Mouse (Mus musculus) C2C12 (cell line): ENCODE measurements around the gene Syt2. TPM values are rescaled to one million over a fixed set of nuclear protein-coding genes. Genes with fewer than 3 reads are reported as not detected.

Experiments
- H3K27me3 ChIP-seq: one replicate; pipeline ENCODE4 v1.6.1; 2011; ENCODE audit not compliant: control insufficient read depth, insufficient read depth, insufficient read length
- H3K36me3 ChIP-seq: one replicate; pipeline ENCODE4 v1.6.1; 2011; ENCODE audit not compliant: control insufficient read depth, insufficient read depth
- H3K4me3 ChIP-seq: one replicate; pipeline ENCODE4 v1.5.1; 2011; ENCODE audit warnings: mild to moderate bottlenecking, control low read depth; ENCODE audit not compliant: poor library complexity, insufficient read depth, severe bottlenecking
- H3K79me2 ChIP-seq: one replicate; pipeline ENCODE4 v1.6.1; 2011; ENCODE audit not compliant: control insufficient read depth, insufficient read depth
- H3K79me3 ChIP-seq: one replicate; pipeline ENCODE4 v1.6.1; 2011; ENCODE audit warnings: low read depth, control low read depth
- H3ac ChIP-seq: one replicate; pipeline ENCODE3; 2011; ENCODE audit warnings: low read depth; ENCODE audit not compliant: control insufficient read depth, insufficient read length
- CEBPB ChIP-seq: IDR thresholded peaks from one replicate; pipeline ENCODE4 v1.6.1; 2011; ENCODE audit warnings: low read depth, mild to moderate bottlenecking, control low read depth, moderate library complexity
- CTCF ChIP-seq: IDR thresholded peaks from one replicate; pipeline ENCODE4 v1.5.1; 2011; ENCODE audit not compliant: control insufficient read depth, insufficient read depth, insufficient read length
- FOSL1 ChIP-seq: IDR thresholded peaks from one replicate; pipeline ENCODE4 v1.8.0; 2011; ENCODE audit warnings: mild to moderate bottlenecking, low read length; ENCODE audit not compliant: poor library complexity, insufficient read depth, severe bottlenecking
- MAX ChIP-seq: IDR thresholded peaks from one replicate; pipeline ENCODE4 v1.6.1; 2011; ENCODE audit warnings: mild to moderate bottlenecking, control low read depth
- MYOD1 ChIP-seq: IDR thresholded peaks from one replicate; pipeline ENCODE4 v1.6.1; 2011; ENCODE audit warnings: low read depth; ENCODE audit not compliant: control insufficient read depth, insufficient read length
- MYOG ChIP-seq: IDR thresholded peaks from one replicate; pipeline ENCODE4 v1.6.1; 2011; ENCODE audit not compliant: control insufficient read depth, insufficient read length; ENCODE audit errors: extremely low read depth
- USF1 ChIP-seq: IDR thresholded peaks from one replicate; pipeline ENCODE4 v1.6.1; 2011; ENCODE audit warnings: low read depth, mild to moderate bottlenecking, control low read depth, moderate library complexity
- long read RNA-seq, 2 experiments: library from polyadenylated mRNA; unstranded; transcript quantifications; one replicate each; pipeline ENCODE4 v2.0.0; 2019 to 2020
- polyA plus RNA-seq: library from polyadenylated mRNA; unstranded; fragments of >200 nt; fragmentation: generic; extraction: Trizol; gene quantifications from one replicate; pipeline ENCODE4 v1.2.1, GENCODE M21; 2012; ENCODE audit warnings: missing spikeins

Gene Syt2
- 0.15 TPM for polyA plus RNA-seq
- long read RNA-seq, experiment 1 = 0 reads
- long read RNA-seq, experiment 2 = 0 reads

- H3ac ChIP-seq = no peak within 1 kb of the TSS
- H3K4me3 ChIP-seq = no peak within 1 kb of the TSS
- no peaks in the 10 kb centered on the region for H3K79me2 ChIP-seq
- H3K79me3 ChIP-seq = no peaks in the 10 kb centered on the region
- H3K36me3 ChIP-seq = no peaks in the 10 kb centered on the region
- H3K27me3 ChIP-seq = peaks cover 56% of the 10 kb centered on the region
- no peak for TF ChIP-seq MAX
- no peak for TF ChIP-seq USF1
- TF ChIP-seq MYOG = no peak
- TF ChIP-seq MYOD1 = no peak
- TF ChIP-seq FOSL1 = no peak
- no peak for TF ChIP-seq CEBPB
- TF ChIP-seq CTCF = no peak
Observed at GRCm38 (mm10) chr1:134646261-134646962, at the start of gene Syt2. TSS of gene Syt2 (plus strand) at chr1:134646677.

DNA sequence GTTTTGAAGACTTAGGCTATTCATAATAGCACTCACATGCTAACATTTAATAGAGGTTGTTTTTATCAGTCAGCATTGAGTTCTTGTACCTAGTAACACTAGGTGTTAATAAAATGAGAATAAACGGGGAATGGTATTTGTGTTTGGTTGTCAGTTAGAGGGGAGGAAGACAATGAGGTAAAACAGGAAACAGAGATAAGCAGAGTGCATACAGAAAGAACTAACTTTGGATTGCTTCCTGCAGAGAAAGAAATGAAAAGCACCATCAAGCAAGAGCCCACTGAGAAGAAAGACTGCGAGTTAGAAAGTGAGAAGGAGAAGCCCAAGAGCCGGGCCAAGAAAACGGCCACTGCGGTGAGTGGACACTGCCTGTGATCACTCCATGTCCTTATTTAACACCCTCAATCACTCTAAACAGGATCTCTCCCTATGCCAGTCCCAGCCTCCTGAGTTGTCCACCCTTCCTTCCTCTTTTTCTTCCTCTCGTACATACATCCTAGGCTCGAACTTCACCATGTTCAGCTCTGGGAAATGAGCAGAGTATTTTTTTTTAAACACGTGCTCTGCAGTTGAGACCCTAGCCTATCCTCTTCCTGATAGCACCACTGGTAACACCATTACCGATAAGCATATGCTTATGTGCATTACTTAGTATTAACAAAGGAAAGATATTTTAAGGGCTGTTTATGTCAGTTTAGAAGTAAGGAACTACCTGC lies 49.0 kb upstream of the Syt2 start:
- H3K4me3 ChIP-seq = no peak overlapping the region
- H3ac ChIP-seq = no peak overlapping the region
- no peaks in the 10 kb centered on the region for H3K79me2 ChIP-seq
- peaks cover 9% of the 10 kb centered on the region for H3K36me3 ChIP-seq
- H3K79me3 ChIP-seq = no peaks in the 10 kb centered on the region
- TF ChIP-seq MYOD1 = no peak
- H3K27me3 ChIP-seq = no peaks in the 10 kb centered on the region

DNA sequence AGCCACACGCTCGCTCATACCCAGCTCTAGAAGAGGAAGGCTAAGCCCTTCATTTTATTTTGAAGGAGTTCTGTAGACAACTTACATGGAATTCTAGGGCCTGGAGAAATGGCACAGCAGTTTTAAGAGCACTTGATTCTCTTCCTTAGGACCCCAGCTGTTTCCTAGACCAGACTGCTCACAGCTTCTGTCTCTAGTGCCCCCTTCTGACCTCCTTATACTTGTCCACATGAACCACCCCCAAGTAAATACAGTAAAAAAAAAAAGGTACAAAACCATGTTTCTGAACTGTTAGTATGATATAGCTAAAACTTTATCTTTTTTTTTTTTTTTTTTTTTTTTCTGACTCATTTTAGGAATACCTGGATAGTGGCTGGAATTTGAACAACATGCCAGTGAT lies 42.4 kb upstream of the Syt2 start:
- Histone ChIP-seq H3K79me2 (no peaks in the 10 kb centered on the region), H3ac (no peak overlapping the region), H3K79me3 (no peaks in the 10 kb centered on the region), H3K36me3 (peaks cover 3% of the 10 kb centered on the region), H3K4me3 (no peak overlapping the region), H3K27me3 (no peaks in the 10 kb centered on the region)
- TF ChIP-seq MYOD1 (no peak), MYOG (no peak), CTCF (no peak), CEBPB (no peak), MAX (no peak), USF1 (no peak), FOSL1 (no peak)

DNA sequence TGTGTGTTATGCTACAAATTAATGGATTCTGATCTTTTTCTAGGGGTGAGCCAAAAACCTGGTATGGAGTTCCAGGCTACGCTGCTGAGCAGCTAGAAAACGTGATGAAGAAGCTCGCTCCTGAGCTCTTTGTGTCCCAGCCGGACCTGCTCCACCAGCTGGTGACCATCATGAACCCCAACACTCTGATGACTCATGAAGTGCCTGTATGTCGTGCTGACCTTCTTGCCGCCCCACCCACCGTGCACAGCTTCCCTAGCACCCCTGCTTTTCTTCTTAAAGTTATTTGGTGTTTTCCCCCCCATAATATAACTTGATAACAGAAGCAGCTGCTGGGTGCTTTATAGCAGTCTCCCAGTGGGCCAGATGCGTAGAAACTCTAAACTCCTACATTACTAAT lies 40.8 kb upstream of the Syt2 start:
- Histone ChIP-seq H3K79me2 (no peaks in the 10 kb centered on the region), H3ac (no peak overlapping the region), H3K4me3 (no peak overlapping the region), H3K36me3 (peaks cover 3% of the 10 kb centered on the region), H3K27me3 (no peaks in the 10 kb centered on the region), H3K79me3 (no peaks in the 10 kb centered on the region)
- TF ChIP-seq MAX (no peak), MYOD1 (no peak), USF1 (no peak), FOSL1 (no peak)

DNA sequence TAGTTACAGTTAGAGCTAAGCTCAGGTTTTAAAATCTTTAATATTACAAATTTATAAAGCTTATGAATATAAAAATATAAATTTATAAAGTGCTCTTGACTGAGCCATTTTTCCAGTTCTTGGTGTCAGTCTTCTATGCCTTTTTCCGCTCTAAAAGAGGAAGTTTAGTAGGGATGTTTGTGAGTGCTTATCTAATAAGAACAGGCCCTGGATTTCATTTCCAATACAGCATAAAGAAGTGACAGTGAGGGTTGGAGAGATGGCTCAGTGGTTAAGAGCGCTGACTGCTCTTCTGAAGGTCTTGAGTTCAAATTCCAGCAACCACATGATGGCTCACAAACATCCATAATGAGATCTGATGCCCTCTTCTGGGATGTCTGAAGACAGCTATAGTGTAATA lies 40.1 kb upstream of the Syt2 start:
- TF ChIP-seq CTCF (no peak), MAX (no peak), MYOG (no peak), CEBPB (no peak), FOSL1 (no peak), MYOD1 (no peak), USF1 (no peak)
- H3K36me3 ChIP-seq = peaks cover 3% of the 10 kb centered on the region
- H3K79me3 ChIP-seq = no peaks in the 10 kb centered on the region
- no peaks in the 10 kb centered on the region for H3K79me2 ChIP-seq
- no peak overlapping the region for H3ac ChIP-seq
- no peaks in the 10 kb centered on the region for H3K27me3 ChIP-seq
- H3K4me3 ChIP-seq = no peak overlapping the region

- Histone ChIP-seq H3K27me3 (no peaks in the 10 kb centered on the region), H3K36me3 (peaks cover 3% of the 10 kb centered on the region)
- TF ChIP-seq MYOG (no peak), CEBPB (no peak)
Observed at GRCm38 (mm10) chr1:134607279-134607678, 39.2 kb upstream of the Syt2 start.

More at GRCm38 (mm10) chr1:134607279-134607678, 39.2 kb upstream of the Syt2 start:
- Histone ChIP-seq H3K79me3 (no peaks in the 10 kb centered on the region), H3K4me3 (no peak overlapping the region), H3ac (no peak overlapping the region), H3K79me2 (no peaks in the 10 kb centered on the region)
